Mouse (Mus musculus) cerebral cortex, adult 2 months (tissue): ENCODE results near the gene Slc22a5.

ENCODE experiments used
- WGBS: fragments of 180-500 bp; shearing (Covaris S2); methylation state at CpG from one replicate; pipeline ENCODE4 v1.1.7; 2018; 5-methylcytosine and 5-hydroxymethylcytosine counted together

Slc22a5 gene

DNA sequence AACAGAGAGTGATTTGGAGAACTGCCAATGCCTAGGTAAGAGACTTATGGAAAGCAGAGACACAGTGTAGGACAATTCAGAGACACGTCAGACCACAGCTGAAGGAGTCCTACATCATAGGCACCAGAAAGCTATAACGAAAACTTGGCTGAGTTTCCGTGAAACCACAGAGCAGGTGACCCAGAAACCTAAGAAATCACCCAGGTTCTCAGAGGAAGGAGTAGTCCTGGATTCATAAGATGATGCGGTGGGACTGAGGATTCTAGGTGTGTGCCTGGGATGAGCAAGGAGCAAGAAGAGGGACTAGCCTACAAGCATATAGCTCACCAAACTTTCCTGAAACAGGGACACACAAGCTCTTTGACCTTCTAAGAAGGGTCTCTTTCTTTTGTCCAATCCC, 3.2 kb downstream of the Slc22a5 start:
- WGBS: 93% methylated on average over 4 of the region's 4 CpGs

DNA sequence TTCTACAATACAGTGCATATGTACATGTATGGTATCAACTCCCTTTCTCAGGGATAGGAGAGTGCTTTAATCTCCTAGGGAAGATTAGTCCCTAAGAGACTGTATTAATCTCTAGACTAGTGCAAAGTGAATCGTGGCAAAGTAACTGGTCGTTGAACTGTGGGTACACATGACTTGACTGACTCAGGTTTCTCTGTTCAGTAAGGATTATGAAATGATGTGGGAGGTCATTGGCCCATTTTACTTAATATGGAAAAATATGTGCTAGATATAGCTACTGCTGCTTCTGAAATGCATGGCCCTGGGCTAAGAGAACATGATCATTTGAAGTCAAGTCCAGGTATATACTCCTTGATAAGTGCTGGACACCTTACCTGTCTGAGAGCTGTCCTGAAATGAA, 8.2 kb downstream of the Slc22a5 start:
- WGBS: 88% methylated on average over 2 of the region's 2 CpGs

DNA sequence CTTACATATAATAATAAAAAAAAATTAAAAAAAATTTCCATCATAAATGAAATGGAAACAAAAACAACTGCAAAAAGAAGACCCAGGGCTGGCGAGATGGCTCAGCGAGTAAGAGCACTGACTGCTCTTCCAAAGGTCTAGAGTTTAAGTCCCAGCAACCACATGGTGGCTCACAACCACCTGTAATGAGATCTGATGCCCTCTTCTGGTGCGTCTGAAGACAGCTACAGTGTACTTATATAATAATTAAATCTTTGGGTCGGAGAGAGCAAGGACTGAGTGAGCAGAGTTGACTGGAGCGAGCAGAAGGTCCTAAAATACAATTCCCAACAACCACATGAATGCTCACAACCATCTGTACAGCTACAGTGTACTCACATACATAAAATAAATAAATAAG, 13.4 kb downstream of the Slc22a5 start:
- 91% methylated on average over 5 of the region's 5 CpGs for WGBS

DNA sequence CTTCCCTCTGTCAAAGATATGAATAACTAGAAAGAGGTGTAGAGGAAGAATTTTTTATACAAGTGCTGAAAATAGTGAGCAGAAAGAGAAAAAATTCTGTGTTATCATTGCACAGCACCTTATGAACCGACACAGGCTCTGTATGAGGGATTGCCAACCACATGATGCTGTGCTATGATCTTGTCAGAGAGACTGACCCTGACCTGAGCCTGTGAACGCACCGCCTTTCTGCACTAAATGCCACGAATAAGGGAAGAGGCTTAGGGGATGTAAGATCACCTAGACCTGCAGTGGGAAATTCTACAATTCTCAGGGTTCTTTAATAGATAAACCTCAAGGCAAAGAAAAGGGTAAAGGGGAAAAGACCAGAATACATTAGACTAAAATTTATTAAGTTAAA, 15.0 kb downstream of the Slc22a5 start:
- 93% methylated on average over 4 of the region's 4 CpGs for WGBS

DNA sequence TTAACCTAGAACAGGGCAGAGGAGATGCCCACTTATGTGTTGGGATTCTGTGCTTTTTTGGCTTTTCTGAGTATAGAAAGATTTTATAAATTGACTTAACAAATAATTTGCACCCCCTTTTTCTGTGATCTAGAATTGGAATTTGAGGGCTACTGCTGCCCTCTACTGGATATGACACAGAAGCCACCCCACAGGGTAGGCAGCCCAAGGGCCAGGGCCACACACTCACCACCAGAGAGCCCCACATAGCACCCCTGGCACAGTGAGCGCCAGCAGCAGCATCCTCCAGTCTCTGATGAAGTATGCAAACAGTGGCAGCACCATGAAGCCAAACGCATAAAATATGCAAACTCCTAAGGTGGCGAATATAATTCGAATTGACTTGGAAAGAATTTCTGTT, 16.8 kb downstream of the Slc22a5 start:
- 60% methylated on average over 4 of the region's 4 CpGs for WGBS

DNA sequence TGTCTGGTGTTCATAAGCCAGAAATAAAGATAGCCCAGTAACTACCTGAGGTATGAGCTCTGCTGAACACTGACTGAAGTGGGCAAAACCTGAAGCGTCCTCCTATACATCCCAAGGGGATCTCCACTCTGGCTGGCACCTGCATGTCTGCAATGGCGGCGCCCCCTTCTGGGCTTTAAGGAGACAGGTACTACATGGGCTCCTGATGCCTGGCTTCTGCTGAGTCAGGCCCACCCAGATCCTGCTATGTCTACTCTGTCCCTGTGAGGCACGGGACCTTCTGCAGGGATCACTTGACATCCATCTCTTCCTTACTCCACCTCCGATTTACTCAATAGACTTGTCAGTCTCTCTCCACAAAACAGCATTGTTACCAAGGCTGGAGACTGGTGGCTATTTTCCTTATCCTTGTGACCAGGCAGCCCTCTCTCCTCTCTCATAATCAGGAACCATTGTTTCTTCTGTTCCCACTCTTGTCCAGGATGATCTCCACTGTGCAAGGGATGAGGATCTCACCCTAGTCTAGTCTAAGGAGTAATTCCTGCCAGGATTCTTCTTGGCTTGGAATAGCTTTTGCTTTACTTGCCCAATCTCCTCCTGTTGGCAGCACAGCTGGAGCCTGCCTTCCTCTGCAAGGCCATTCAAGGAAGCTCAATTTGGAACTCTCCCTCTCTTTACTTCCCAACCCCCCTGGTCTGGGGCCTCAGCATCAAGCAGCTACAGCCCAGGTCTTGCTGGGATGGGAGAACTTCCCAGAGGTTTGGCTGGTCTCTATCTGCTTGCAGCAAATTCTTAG, 17.4 kb downstream of the Slc22a5 start:
- WGBS: 71% methylated on average over 5 of the region's 5 CpGs

DNA sequence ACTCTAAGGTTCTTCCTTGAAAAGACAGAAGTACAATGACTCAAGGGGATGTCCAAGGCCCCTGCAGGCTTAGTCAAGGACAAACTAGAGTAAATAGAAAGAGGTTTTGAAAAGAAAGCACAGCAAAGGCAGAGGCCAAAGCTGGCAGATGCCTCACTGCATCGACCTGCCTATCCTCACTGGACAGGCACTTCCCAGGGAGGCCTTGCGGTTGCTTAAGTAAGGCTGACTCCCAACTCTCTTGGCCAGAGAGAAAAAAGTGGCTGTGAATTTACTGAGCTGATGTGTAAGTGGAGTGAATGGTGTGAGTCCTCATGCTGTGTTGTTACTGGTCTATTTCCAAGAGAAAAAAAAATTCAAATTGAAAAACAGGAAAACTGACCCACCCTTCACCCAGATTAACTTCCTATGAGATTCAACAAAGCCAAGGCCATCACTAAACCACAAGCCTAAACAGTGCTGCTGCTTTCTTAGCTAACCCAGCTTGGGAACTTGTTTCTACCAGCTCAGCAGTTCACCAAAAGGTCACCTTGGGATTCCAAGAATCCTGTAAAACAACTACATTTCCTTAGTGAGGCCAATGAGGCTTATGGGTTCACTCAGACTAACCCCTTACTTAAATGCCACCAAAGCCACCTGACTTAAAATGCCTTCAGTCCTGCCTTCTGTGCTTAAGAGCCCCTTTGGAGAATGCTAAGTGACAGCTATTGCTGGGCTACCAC, 19.5 kb downstream of the Slc22a5 start:
- WGBS: 90% methylated on average over 2 of the region's 2 CpGs

- WGBS: 91% methylated on average over 5 of the region's 5 CpGs
Observed at GRCm38 (mm10) chr11:53869172-53869571, 22.3 kb downstream of the Slc22a5 start.

- 51% methylated on average over 5 of the region's 5 CpGs for WGBS
Observed at GRCm38 (mm10) chr11:53868323-53868722, 23.1 kb downstream of the Slc22a5 start.

DNA sequence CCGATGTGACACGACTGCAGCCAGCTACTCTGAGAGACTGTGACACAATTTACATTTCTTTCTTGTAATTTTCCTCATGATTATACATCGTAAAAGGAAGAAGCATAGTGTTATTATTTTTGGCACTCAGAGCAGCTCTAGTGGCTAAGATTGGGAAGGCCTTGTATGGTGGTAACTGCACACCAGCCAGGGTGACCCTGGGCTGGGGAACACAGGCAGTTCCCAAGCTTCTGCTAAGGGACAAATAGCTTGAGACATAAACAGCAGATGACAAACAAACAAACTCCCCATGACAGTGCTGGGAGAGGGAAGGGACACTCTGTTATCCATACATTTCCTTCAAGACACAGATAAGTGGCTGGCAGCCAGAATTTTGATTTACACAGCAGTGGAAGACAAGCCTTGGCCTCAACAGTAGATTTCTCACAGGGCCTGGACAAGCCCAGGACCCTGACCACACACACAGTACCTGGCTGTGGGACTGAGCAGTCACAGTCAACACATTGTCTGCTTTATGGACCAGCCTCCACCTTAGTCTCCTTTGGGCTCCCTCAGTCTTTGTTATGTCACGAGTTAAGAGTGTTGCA, 26.6 kb downstream of the Slc22a5 start:
- WGBS: 89% methylated on average over 1 of the region's 4 CpGs

DNA sequence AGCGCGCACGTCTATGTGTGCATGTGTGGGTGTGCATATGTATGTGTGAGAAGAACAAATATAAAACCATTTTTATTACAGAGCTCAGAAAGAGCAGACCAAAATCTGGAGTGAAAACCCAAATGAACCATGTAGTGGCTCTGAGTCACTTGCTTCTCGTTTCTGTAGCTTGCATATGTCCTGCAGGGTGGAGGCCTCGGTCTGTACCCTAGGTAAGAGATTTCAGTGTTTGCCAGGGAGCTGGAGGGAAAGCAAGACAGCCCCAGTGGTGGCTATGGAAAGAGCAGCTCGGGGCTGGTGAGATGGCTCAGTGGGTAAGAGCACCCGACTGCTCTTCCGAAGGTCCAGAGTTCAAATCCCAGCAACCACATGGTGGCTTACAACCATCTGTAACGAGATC, 30.5 kb downstream of the Slc22a5 start:
- 48% methylated on average over 9 of the region's 9 CpGs for WGBS

GRCm38 (mm10) chr11:53858761-53859580, 32.5 kb downstream of the Slc22a5 start, which contains the start of gene Gm12216:
TSS of gene Gm12216 (minus strand) at chr11:53859256.
- 7% methylated on average over 46 of the region's 50 CpGs for WGBS

- 83% methylated on average over 6 of the region's 6 CpGs for WGBS
Observed at GRCm38 (mm10) chr11:53858058-53858760, 33.3 kb downstream of the Slc22a5 start.

GRCm38 (mm10) chr11:53853665-53854064, 37.8 kb downstream of the Slc22a5 start:
- WGBS: 44% methylated on average over 5 of the region's 5 CpGs

- WGBS: 75% methylated on average over 5 of the region's 5 CpGs
Observed at GRCm38 (mm10) chr11:53851795-53852194, 39.7 kb downstream of the Slc22a5 start.

DNA sequence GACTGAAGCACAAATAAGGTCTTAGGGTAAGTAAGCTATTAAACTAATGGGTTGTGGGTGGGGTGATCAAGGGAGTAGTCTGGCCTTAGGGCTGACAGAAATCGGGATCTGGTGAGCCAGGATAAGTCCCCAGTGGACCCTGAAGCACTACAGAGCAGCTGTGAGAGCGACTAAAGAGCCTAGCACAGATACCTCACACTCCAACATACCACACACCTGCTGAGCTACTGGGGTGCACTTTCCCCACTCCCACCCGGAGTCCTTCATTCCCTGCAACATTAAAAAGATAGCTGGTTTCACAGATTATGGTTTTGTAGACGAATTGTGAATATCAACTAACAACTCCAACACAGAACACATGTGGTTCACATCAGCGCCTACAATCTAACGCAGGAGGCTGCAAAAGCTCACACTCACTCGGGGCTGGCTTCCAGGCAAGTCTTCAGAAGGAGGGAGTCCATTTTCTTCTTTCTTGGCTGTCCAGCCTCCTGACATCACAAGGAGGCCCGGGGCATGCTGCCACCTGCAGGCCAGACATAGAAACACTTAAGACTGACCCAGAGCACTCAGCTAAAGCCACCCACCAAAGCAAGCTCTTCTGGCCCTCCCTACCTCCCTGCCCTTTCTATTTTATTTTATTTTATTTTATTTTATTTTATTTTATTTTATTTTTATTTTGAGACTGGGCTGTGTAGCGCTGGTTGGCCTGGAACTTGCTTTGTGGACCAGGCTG, 41.7 kb downstream of the Slc22a5 start:
- 41% methylated on average over 9 of the region's 9 CpGs for WGBS

DNA sequence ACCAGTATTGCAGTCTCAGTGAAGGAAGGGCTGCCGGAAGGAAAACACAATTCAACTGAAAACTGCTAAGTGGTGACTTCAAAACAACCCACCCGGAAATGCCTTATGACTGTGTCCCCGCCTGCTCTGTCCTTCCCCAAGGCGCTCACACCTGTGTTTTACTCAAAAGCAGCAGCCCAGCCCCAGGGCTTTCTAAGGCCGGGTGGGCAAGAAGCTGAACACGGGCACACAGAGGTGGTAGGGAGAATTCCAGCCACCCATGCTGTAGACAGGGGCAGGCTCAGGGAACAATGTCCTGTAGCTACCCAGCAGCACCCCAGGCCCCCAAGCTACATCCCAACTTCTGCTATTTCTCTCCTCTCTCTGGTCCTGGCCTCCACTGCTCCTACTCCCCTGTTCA, 45.8 kb downstream of the Slc22a5 start:
- 79% methylated on average over 6 of the region's 6 CpGs for WGBS

- WGBS: 51% methylated on average over 10 of the region's 10 CpGs
Observed at GRCm38 (mm10) chr11:53843106-53843505, 48.4 kb downstream of the Slc22a5 start.

DNA sequence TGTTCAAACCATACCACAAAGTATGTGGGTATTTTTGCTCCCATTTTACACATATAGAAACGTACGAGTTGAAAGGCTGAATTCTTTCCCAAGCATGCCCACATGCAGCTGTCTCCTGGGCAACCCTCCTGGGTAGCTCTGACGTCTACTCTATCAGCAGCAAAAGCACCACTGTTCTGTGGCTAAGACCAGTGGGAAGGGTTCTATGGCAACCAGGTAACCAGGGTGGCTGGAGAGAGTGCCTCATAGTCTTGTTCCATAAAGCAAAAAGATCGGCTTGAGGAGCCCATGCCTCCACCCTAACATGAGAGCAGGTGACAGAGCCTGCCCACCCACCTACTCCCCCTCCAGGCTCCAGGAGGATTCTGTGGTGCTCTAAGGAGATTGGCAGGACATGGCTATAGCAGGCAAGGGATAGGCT, 49.3 kb downstream of the Slc22a5 start:
- 39% methylated on average over 4 of the region's 4 CpGs for WGBS

DNA sequence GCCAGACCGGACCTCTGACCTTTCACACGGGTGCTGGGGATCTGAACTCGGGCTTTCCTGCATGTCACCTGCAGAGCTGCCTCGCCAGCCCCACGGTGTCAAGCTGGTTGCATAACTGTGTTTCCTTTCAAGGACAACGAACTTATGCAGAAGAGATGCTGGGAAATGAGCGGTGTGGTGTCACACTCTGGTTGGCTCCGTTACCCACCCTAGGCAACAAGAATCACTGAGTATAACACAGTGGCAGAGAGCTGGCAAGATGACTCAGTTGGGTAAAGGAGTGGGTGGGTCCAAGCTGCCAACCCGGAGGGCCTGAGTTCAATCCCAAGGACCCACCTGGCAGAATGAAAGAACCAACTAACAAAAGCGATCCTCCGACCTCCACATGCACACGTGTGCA, 49.9 kb downstream of the Slc22a5 start:
- 56% methylated on average over 12 of the region's 12 CpGs for WGBS
